Mouse (Mus musculus) activated CD4-positive, CD25-positive, alpha-beta regulatory T cell (primary cell): ENCODE data around the gene Snap23. TPM values are rescaled to one million over a fixed set of nuclear protein-coding genes. Genes with fewer than 3 reads are reported as not detected.

Experiments used
- polyA plus RNA-seq, 2 experiments: library from polyadenylated mRNA; unstranded; fragments of 100-300 nt; shearing (Covaris generic); gene quantifications; one replicate each; pipeline ENCODE4 v1.2.1; 2017

Gene Snap23
- polyA plus RNA-seq: 10 to 100 TPM; 42.6 to 47.8 TPM

DNA sequence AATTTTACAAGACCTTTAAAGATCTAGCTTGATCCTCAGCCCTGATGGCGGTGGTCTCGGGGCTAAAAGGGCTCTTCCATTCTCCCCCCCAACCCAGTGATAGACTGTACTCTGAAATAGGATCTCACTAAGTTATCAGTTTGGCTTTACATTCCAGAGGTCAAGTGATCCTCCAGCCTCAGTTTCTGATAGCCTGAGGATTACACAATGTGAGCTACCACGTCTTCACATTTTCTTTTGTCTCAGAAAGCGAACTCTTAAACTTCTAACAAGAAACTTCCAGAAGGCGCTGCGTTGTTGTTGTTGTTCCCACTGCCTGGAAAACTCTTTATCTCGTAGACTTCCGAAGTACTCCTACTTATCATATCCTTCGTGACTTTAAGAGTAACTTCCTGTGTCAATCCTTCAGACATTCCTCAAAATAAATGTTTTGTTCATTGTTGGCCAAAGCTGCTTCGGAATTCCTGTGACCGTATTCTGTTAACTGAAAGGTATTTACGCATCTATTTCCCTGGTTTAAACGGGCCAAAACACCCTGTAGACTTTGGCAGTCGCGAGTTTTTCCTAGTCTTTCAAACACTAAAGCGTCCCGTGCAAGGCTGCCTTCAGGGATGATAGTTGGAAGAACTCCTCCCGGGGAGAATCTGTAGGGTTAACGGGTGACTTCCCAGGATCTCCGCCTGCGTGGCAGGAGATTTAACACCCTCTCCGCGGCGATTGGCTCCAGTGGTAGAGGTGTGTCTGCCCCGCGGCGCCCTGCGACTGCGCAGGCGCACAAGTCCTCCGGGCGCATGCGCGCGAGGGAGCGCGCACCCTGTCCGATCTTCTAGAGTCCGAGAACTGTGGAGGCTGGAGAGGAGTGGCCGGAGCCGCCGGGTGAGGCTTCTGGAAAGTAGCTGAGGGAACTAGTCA is at the start of gene Snap23:
Gene Snap23, plus strand, starts transcription at position 786 of the 912 bp plus-strand sequence.

GRCm38 (mm10) chr2:120563235-120563990 is 4.1 kb upstream of the Snap23 start, which contains the start of gene Zfp106:
Gene Zfp106 (minus strand): TSS chr2:120563843.

DNA sequence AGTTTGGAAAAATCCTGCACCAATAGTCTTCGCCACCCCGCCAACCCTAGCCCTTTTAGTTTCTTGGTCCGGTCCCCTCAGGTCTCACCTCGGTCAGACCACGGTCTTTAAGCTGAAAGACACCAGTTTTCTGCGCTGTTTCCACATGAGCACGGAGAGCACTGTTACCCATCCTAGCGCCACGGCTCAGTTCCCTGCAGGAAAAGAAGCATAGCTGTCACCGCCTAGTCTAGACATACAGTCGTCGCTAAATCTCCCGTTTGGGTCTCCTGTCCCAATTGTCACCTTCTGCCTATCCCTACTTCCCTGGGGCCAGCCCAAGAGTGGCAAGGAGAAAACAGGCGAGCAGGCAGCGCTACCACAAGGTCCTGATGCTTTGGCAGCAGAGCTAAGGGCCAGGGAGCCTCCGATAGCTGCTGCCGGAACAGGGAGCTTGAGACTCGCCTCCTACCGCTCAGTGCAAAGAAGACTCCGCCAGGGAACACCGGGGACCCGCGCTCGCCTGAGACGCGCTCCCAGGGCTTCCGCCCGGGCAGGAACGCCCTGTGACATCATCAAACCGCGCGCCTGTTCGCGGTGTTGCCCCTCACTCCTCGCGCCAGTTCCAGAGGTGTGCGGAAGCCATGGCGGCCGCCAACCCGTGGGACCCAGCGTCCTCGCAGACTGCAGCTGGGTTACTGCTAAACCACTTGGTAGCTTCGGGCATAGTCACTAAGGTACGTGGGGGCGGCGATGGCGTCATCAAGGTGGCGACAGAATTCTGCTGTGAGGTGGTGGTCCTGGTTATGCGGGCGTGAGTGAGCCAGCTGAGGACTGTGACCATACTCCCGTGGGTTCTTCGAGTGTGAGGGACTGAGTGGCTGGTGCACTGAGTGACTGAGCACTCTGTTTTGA is 41.6 kb downstream of the Snap23 start, which contains the start of the genes Haus2 and Lrrc57:
Gene Haus2, plus strand, starts transcription at position 554 of the 894 bp plus-strand sequence.
Gene Lrrc57, minus strand, starts transcription at position 691 of the 894 bp plus-strand sequence.

DNA sequence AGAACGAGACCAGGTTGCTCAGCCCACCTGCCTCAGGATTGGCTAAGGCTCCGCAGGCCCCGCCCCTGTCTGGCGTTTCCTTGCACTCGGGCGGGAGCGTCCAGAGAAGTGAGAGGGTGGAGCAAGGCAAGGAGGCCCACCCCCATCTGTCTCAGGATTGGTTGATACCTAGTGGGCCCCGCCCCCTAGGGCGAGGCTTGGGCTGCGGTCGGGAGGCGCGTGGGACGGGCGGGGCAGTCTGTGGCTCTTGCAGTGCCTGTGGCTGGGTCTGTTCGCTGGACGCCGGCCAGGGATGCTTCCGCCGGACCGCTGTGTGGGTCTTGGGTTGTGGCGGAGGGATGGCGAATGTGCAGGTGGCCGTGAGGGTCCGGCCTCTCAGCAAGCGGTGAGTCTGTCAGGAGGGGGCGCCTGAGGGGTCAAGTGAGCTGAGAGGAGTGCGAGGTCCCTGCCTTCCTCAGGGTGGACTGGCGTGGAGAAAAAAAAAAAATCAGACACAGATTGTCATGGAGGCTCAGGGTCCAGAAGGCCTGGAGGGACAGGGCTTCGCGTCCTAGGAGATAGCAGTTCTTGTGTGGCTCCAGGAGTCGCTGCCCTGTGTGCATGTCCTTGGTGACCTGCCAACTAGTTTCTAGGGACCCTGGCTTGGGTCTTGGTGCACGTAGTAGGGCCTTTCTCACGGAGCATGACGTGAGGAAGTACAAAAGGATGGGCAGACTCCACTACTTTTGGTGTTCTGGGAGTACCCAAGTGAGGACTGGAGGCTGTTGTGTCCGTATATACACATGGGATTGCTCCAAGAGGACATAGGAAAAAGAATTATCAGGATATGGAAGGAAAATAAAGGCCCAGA is 61.6 kb downstream of the Snap23 start, which contains the start of gene Stard9:
Gene Stard9, plus strand, starts transcription at position 236 of the 850 bp plus-strand sequence.

Other genes with a start within 250 kb of the Snap23 start
- gene Vps39, start 214.5 kb upstream of the Snap23 start, polyA plus RNA-seq: 10 to 100 TPM; 34.8 to 39.1 TPM
- gene Ganc, start 163.8 kb upstream of the Snap23 start, polyA plus RNA-seq: 10 to 100 TPM; 17.6 to 17.8 TPM
- 10 to 100 TPM; 18.7 to 23.2 TPM for gene Tmem87a, start 163.6 kb upstream of the Snap23 start, polyA plus RNA-seq
- gene Capn3, start 111.7 kb upstream of the Snap23 start, polyA plus RNA-seq: 10 to 100 TPM; 29.1 to 53.7 TPM
- gene Zfp106, start 3.8 kb upstream of the Snap23 start, polyA plus RNA-seq: 10 to 100 TPM; 45.1 to 58.7 TPM
- 10 to 100 TPM; 17.6 to 26.7 TPM for gene Haus2, start 41.7 kb downstream of the Snap23 start, polyA plus RNA-seq
- 10 to 100 TPM; 21.5 to 31.3 TPM for gene Lrrc57, start 41.8 kb downstream of the Snap23 start, polyA plus RNA-seq
- gene Stard9, start 61.5 kb downstream of the Snap23 start, polyA plus RNA-seq: 1 to 10 TPM; 1.2 to 1.3 TPM